Mouse (Mus musculus): ENCODE measurements around the gene Anks1. TPM values are rescaled to one million over a fixed set of nuclear protein-coding genes. Genes with fewer than 3 reads are reported as not detected.

Anks1 gene
- polyA plus RNA-seq, 1 experiment from 2014 or later = 14.2 TPM

- no peak for ATAC-seq (ENCODE audit: low FRiP score, low TSS enrichment)
- H3K36me3 ChIP-seq (ENCODE audit: control insufficient read depth, insufficient read depth, low read length) = peaks cover 13% of the 10 kb centered on the region; the same call in 1 of the 2 replicates
These were observed 137.9 kb downstream of the Anks1 start for GRCm38 (mm10) chr17:28047017-28047416.

GRCm38 (mm10) chr17:28047520-28047919 lies 138.4 kb downstream of the Anks1 start:
- no peak for ATAC-seq (ENCODE audit: low FRiP score, low TSS enrichment)
- Histone ChIP-seq H3K27ac (ENCODE audit: low read depth, low read length) (no peak overlapping the region), H3K9ac (ENCODE audit: low read depth, low read length) (no peak overlapping the region), H3K4me2 (replicated peaks; ENCODE audit: low read depth, low read length) (no peak overlapping the region), H3K27me3 (ENCODE audit: control insufficient read depth, insufficient read depth, low read length) (no peaks in the 10 kb centered on the region), H3K4me1 (ENCODE audit: control insufficient read depth, insufficient read depth, low read length) (no peaks in the 10 kb centered on the region), H3K9me3 (ENCODE audit: control insufficient read depth, low read length) (no peaks in the 10 kb centered on the region), H3K4me3 (ENCODE audit: low read length) (no peak overlapping the region), H3K36me3 (ENCODE audit: control insufficient read depth, insufficient read depth, low read length) (peaks cover 16% of the 10 kb centered on the region; the same call in 1 of the 2 replicates)
- WGBS = 79% methylated on average over 5 of the region's 5 CpGs

More at GRCm38 (mm10) chr17:28047017-28047416, 137.9 kb downstream of the Anks1 start:
- Histone ChIP-seq H3K27me3 (ENCODE audit: control insufficient read depth, insufficient read depth, low read length) (no peaks in the 10 kb centered on the region), H3K9ac (ENCODE audit: low read depth, low read length) (no peak overlapping the region), H3K27ac (ENCODE audit: low read depth, low read length) (no peak overlapping the region), H3K4me2 (replicated peaks; ENCODE audit: low read depth, low read length) (no peak overlapping the region), H3K4me1 (ENCODE audit: control insufficient read depth, insufficient read depth, low read length) (no peaks in the 10 kb centered on the region), H3K9me3 (ENCODE audit: control insufficient read depth, low read length) (no peaks in the 10 kb centered on the region), H3K4me3 (ENCODE audit: low read length) (no peak overlapping the region)
- 95% methylated on average over 5 of the region's 5 CpGs for WGBS

DNA sequence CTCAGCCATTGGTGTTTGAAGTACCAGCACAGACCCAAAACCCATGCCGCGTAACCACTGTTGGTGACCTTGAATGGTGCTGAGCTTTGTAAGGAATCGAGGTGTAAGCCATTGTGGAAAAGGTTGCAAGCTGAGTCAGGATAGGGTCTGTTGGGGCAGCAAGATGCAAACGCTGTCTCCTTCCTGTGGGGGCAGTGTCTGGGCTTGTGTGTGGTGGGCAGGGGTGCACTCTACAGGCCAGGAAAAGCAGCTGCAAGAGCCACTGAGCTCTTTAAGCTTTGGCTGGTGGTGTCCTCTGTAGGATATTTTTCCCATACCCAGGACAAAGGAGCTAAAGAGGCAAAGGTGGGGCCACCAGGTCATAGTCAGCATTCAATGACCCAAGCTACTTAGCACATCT lies 139.3 kb downstream of the Anks1 start:
- Histone ChIP-seq H3K4me1 (ENCODE audit: control insufficient read depth, insufficient read depth, low read length) (no peaks in the 10 kb centered on the region), H3K9ac (ENCODE audit: low read depth, low read length) (no peak overlapping the region), H3K9me3 (ENCODE audit: control insufficient read depth, low read length) (no peaks in the 10 kb centered on the region), H3K27ac (ENCODE audit: low read depth, low read length) (no peak overlapping the region), H3K36me3 (ENCODE audit: control insufficient read depth, insufficient read depth, low read length) (peaks cover 18% of the 10 kb centered on the region; the same call in 1 of the 2 replicates), H3K4me3 (ENCODE audit: low read length) (no peak overlapping the region), H3K27me3 (ENCODE audit: control insufficient read depth, insufficient read depth, low read length) (no peaks in the 10 kb centered on the region), H3K4me2 (replicated peaks; ENCODE audit: low read depth, low read length) (no peak overlapping the region)
- WGBS = 50% methylated on average over 4 of the region's 4 CpGs
- ATAC-seq (ENCODE audit: low FRiP score, low TSS enrichment) = peak; percentile 58; the same call in 1 of the 2 replicates

DNA sequence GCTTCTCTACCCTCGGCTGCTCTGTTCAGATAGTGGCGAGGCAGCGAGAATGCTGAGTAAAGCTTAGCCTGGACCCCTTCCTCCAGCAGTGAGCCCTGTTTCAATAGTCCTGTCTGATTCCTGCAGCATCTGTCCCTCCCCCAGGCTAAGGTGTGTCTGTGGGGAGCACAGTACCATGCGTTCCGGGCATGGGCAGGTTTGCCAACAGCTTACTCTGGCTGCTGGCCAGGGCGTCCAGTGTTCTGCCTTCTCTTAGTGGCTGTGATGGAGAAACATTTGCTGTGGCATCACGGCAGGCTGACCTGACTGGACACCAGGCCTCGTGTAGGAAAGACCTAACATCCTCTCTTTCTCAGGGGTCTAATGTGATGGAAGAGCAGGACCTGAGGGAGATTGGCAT lies 141.1 kb downstream of the Anks1 start:
- no peak for ATAC-seq (ENCODE audit: low FRiP score, low TSS enrichment)
- H3K9ac ChIP-seq (ENCODE audit: low read depth, low read length) = no peak overlapping the region
- H3K9me3 ChIP-seq (ENCODE audit: control insufficient read depth, low read length) = no peaks in the 10 kb centered on the region
- no peak overlapping the region for H3K4me3 ChIP-seq (ENCODE audit: low read length)
- 93% methylated on average over 8 of the region's 8 CpGs for WGBS
- no peaks in the 10 kb centered on the region for H3K27me3 ChIP-seq (ENCODE audit: control insufficient read depth, insufficient read depth, low read length)
- peaks cover 24% of the 10 kb centered on the region; the same call in 1 of the 2 replicates for H3K36me3 ChIP-seq (ENCODE audit: control insufficient read depth, insufficient read depth, low read length)
- H3K4me1 ChIP-seq (ENCODE audit: control insufficient read depth, insufficient read depth, low read length) = no peaks in the 10 kb centered on the region
- no peak overlapping the region for H3K4me2 ChIP-seq (replicated peaks; ENCODE audit: low read depth, low read length)
- H3K27ac ChIP-seq (ENCODE audit: low read depth, low read length) = no peak overlapping the region

DNA sequence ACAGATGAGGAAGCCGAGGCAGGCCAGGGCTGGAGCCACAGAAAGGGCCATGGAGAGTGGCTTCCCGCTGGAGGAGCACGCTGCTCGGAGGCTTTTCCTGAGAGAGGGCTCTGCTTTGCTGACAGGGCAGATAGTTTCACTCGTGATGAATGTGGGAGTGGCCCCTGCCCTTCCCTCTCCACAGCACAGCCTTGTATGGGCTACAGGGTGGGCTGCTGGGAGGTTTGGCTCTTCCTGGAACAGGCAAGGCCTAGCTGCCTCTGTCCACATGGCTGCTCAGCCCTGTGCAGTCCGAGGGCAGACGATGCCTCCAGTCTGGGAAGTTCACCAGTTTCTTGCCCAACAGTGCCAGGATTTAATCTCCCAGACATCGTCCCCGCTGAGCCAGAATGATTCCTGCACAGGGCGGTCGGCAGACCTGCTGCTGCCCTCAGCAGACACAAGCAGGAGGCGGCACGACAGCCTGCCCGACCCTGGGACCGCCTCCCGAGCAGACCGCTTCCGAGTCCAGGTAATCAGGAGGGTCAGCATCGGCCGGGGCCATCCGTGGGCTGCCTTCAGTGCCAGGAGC lies 143.3 kb downstream of the Anks1 start:
- Histone ChIP-seq H3K9ac (ENCODE audit: low read depth, low read length) (peak overlapping the region; percentile 34; the same call in 1 of the 2 replicates), H3K4me2 (replicated peaks; ENCODE audit: low read depth, low read length) (no peak overlapping the region), H3K9me3 (ENCODE audit: control insufficient read depth, low read length) (no peaks in the 10 kb centered on the region), H3K27me3 (ENCODE audit: control insufficient read depth, insufficient read depth, low read length) (no peaks in the 10 kb centered on the region), H3K4me3 (ENCODE audit: low read length) (no peak overlapping the region), H3K36me3 (ENCODE audit: control insufficient read depth, insufficient read depth, low read length) (peaks cover 30% of the 10 kb centered on the region; the same call in 1 of the 2 replicates), H3K4me1 (ENCODE audit: control insufficient read depth, insufficient read depth, low read length) (no peaks in the 10 kb centered on the region), H3K27ac (ENCODE audit: low read depth, low read length) (0 out of 2 replicates have a peak overlapping the region, but pooled peaks have one; percentile 17)
- WGBS = 61% methylated on average over 21 of the region's 21 CpGs
- ATAC-seq (ENCODE audit: low FRiP score, low TSS enrichment) = no peak

DNA sequence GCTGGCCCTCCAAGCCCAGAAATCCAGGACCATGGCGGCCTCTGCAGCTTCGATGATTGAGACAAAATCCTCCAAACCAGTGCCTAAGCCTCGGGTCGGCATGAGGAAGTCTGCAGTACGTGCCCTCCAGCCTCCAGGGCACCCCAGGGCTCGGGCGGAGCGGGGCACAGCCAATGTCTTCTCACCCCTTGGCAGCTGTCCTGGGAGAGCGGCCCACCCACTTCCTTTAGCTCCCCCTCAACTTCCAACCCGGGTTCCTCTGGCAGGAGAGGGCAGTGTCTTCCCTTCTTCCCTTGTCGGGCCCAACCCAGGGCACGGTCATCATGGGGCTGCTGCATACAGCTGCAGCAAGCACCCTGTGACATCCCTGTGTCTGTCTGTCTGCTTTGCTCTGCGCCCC lies 149.2 kb downstream of the Anks1 start:
- Histone ChIP-seq H3K4me2 (replicated peaks; ENCODE audit: low read depth, low read length) (no peak overlapping the region), H3K4me1 (ENCODE audit: control insufficient read depth, insufficient read depth, low read length) (no peaks in the 10 kb centered on the region), H3K9me3 (ENCODE audit: control insufficient read depth, low read length) (no peaks in the 10 kb centered on the region), H3K27ac (ENCODE audit: low read depth, low read length) (no peak overlapping the region), H3K4me3 (ENCODE audit: low read length) (no peak overlapping the region), H3K9ac (ENCODE audit: low read depth, low read length) (no peak overlapping the region), H3K36me3 (ENCODE audit: control insufficient read depth, insufficient read depth, low read length) (peaks cover 32% of the 10 kb centered on the region), H3K27me3 (ENCODE audit: control insufficient read depth, insufficient read depth, low read length) (no peaks in the 10 kb centered on the region)
- ATAC-seq (ENCODE audit: low FRiP score, low TSS enrichment) = no peak
- WGBS = 80% methylated on average over 13 of the region's 13 CpGs

DNA sequence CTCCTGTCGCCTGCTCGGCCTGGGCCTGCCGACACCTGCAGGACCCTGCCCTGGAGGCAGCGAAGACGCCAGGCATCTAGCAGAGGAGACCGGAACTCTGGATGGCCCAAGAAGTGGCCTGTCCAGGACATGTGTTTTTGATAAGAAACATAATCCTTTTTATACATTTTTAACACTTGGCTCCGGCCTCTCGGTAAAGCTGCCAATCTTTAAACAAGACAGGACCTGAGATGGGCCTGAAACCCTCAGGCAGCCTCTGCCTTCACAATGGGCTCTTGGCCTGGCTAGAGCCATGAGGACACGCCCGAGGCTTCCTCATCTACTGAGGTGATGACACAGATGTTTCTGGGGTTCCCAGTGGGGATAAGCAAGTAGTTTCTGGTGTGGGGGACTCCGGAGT lies 151.6 kb downstream of the Anks1 start:
- no peak overlapping the region for H3K4me3 ChIP-seq (ENCODE audit: low read length)
- H3K27me3 ChIP-seq (ENCODE audit: control insufficient read depth, insufficient read depth, low read length) = no peaks in the 10 kb centered on the region
- no peak overlapping the region for H3K9ac ChIP-seq (ENCODE audit: low read depth, low read length)
- 95% methylated on average over 11 of the region's 11 CpGs for WGBS
- no peak overlapping the region for H3K4me2 ChIP-seq (replicated peaks; ENCODE audit: low read depth, low read length)
- H3K36me3 ChIP-seq (ENCODE audit: control insufficient read depth, insufficient read depth, low read length) = peaks cover 21% of the 10 kb centered on the region
- ATAC-seq (ENCODE audit: low FRiP score, low TSS enrichment) = no peak
- H3K9me3 ChIP-seq (ENCODE audit: control insufficient read depth, low read length) = no peaks in the 10 kb centered on the region
- no peak overlapping the region for H3K27ac ChIP-seq (ENCODE audit: low read depth, low read length)
- H3K4me1 ChIP-seq (ENCODE audit: control insufficient read depth, insufficient read depth, low read length) = no peaks in the 10 kb centered on the region

GRCm38 (mm10) chr17:28061472-28061871 lies 152.4 kb downstream of the Anks1 start:
- H3K27ac ChIP-seq (ENCODE audit: low read depth, low read length) = no peak overlapping the region
- no peak for ATAC-seq (ENCODE audit: low FRiP score, low TSS enrichment)
- H3K4me1 ChIP-seq (ENCODE audit: control insufficient read depth, insufficient read depth, low read length) = no peaks in the 10 kb centered on the region
- H3K9ac ChIP-seq (ENCODE audit: low read depth, low read length) = no peak overlapping the region
- 59% methylated on average over 7 of the region's 7 CpGs for WGBS
- H3K9me3 ChIP-seq (ENCODE audit: control insufficient read depth, low read length) = no peaks in the 10 kb centered on the region
- H3K36me3 ChIP-seq (ENCODE audit: control insufficient read depth, insufficient read depth, low read length) = peaks cover 20% of the 10 kb centered on the region
- no peaks in the 10 kb centered on the region for H3K27me3 ChIP-seq (ENCODE audit: control insufficient read depth, insufficient read depth, low read length)
- no peak overlapping the region for H3K4me3 ChIP-seq (ENCODE audit: low read length)
- no peak overlapping the region for H3K4me2 ChIP-seq (replicated peaks; ENCODE audit: low read depth, low read length)

- no peak overlapping the region for H3K4me2 ChIP-seq (replicated peaks; ENCODE audit: low read depth, low read length)
- no peak overlapping the region for H3K4me3 ChIP-seq (ENCODE audit: low read length)
- no peak overlapping the region for H3K9ac ChIP-seq (ENCODE audit: low read depth, low read length)
- no peak for ATAC-seq (ENCODE audit: low FRiP score, low TSS enrichment)
- H3K27me3 ChIP-seq (ENCODE audit: control insufficient read depth, insufficient read depth, low read length) = no peaks in the 10 kb centered on the region
- no peaks in the 10 kb centered on the region for H3K9me3 ChIP-seq (ENCODE audit: control insufficient read depth, low read length)
- no peaks in the 10 kb centered on the region for H3K4me1 ChIP-seq (ENCODE audit: control insufficient read depth, insufficient read depth, low read length)
- H3K36me3 ChIP-seq (ENCODE audit: control insufficient read depth, insufficient read depth, low read length) = peaks cover 17% of the 10 kb centered on the region
- 89% methylated on average over 7 of the region's 7 CpGs for WGBS
- no peak overlapping the region for H3K27ac ChIP-seq (ENCODE audit: low read depth, low read length)
These were observed 153.6 kb downstream of the Anks1 start for GRCm38 (mm10) chr17:28062710-28063109.
